Mouse (Mus musculus): ENCODE measurements around the gene Set. TPM values are rescaled to one million over a fixed set of nuclear protein-coding genes. Genes with fewer than 3 reads are reported as not detected.

Set gene
- total and polyA plus RNA-seq, 2 experiments from 2014 or later = 384 to 392 TPM

GRCm38 (mm10) chr2:30091521-30091920 lies 34.3 kb downstream of the Set start:
- TF ChIP-seq CTCF (IDR thresholded peaks at IDR 0.05; ENCODE audit: low read depth) = no peak
- no peak overlapping the region for H3K9ac ChIP-seq
- H3K36me3 ChIP-seq (ENCODE audit: insufficient read depth) = peaks cover 10% of the 10 kb centered on the region; the same call in 1 of the 2 replicates
- WGBS = 95% methylated on average over 12 of the region's 12 CpGs
- no peaks in the 10 kb centered on the region for H3K27me3 ChIP-seq (ENCODE audit: insufficient read depth, low read length)
- no peak overlapping the region for H3K4me3 ChIP-seq (ENCODE audit: low read depth, low read length)
- H3K4me2 ChIP-seq (ENCODE audit: low read depth) = no peak overlapping the region
- no peak overlapping the region for H3K27ac ChIP-seq (ENCODE audit: low read depth, low read length)
- no peaks in the 10 kb centered on the region for H3K4me1 ChIP-seq (ENCODE audit: insufficient read depth)
- no peak for ATAC-seq
- DNase-seq = no peak
- H3K9me3 ChIP-seq (ENCODE audit: low read length) = no peaks in the 10 kb centered on the region

- H3K4me2 ChIP-seq (ENCODE audit: low read depth) = peak overlapping the region; percentile 89; the same call in 1 of the 2 replicates
- H3K27ac ChIP-seq (ENCODE audit: low read depth, low read length) = no peak overlapping the region
- H3K9ac ChIP-seq = no peak overlapping the region
- no peaks in the 10 kb centered on the region for H3K27me3 ChIP-seq (ENCODE audit: insufficient read depth, low read length)
- 59% methylated on average over 6 of the region's 6 CpGs for WGBS
- H3K4me1 ChIP-seq (ENCODE audit: insufficient read depth) = no peaks in the 10 kb centered on the region
- DNase-seq (no peak), ATAC-seq (no peak)
- no peak for TF ChIP-seq CTCF (IDR thresholded peaks at IDR 0.05; ENCODE audit: low read depth)
- H3K4me3 ChIP-seq (ENCODE audit: low read depth, low read length) = no peak overlapping the region
- no peaks in the 10 kb centered on the region for H3K9me3 ChIP-seq (ENCODE audit: low read length)
- H3K36me3 ChIP-seq (ENCODE audit: insufficient read depth) = peaks cover 18% of the 10 kb centered on the region
These were observed 35.2 kb downstream of the Set start for GRCm38 (mm10) chr2:30092280-30092918.

- TF ChIP-seq CTCF (IDR thresholded peaks at IDR 0.05; ENCODE audit: low read depth) = no peak; the same call in 1 of the 2 replicates
- DNase-seq = peak; percentile 95
- 1% methylated on average over 51 of the region's 51 CpGs for WGBS
These were observed 36.5 kb downstream of the Set start, which contains the start of gene Zdhhc12 for GRCm38 (mm10) chr2:30093471-30094207. Gene Zdhhc12 (minus strand): TSS chr2:30093648.

GRCm38 (mm10) chr2:30094208-30094588 lies 37.0 kb downstream of the Set start:
- H3K27ac ChIP-seq (ENCODE audit: low read depth, low read length) = peak overlapping the region; percentile 47; the same call in 1 of the 2 replicates
- no peaks in the 10 kb centered on the region for H3K9me3 ChIP-seq (ENCODE audit: low read length)
- peak overlapping the region; percentile 59 for H3K9ac ChIP-seq
- H3K36me3 ChIP-seq (ENCODE audit: insufficient read depth) = peaks cover 32% of the 10 kb centered on the region
- H3K4me2 ChIP-seq (ENCODE audit: low read depth) = peak overlapping the region; percentile 89
- ATAC-seq (peak; percentile 7; the same call in 1 of the 2 replicates), DNase-seq (peak; percentile 57)
- H3K4me1 ChIP-seq (ENCODE audit: insufficient read depth) = no peaks in the 10 kb centered on the region
- TF ChIP-seq CTCF (IDR thresholded peaks at IDR 0.05; ENCODE audit: low read depth) = no peak
- peak overlapping the region; percentile 54 for H3K4me3 ChIP-seq (ENCODE audit: low read depth, low read length)
- WGBS = 2% methylated on average over 13 of the region's 13 CpGs
- H3K27me3 ChIP-seq (ENCODE audit: insufficient read depth, low read length) = no peaks in the 10 kb centered on the region

More at GRCm38 (mm10) chr2:30093471-30094207, 36.5 kb downstream of the Set start, which contains the start of gene Zdhhc12:
- H3K9me3 ChIP-seq (ENCODE audit: low read length) = no peaks in the 10 kb centered on the region
- no peaks in the 10 kb centered on the region for H3K4me1 ChIP-seq (ENCODE audit: insufficient read depth)
- peak; percentile 97 for ATAC-seq
- peak within 1 kb of the TSS; percentile 59 for H3K9ac ChIP-seq
- peak within 1 kb of the TSS; percentile 89 for H3K4me2 ChIP-seq (ENCODE audit: low read depth)
- no peaks in the 10 kb centered on the region for H3K27me3 ChIP-seq (ENCODE audit: insufficient read depth, low read length)
- H3K27ac ChIP-seq (ENCODE audit: low read depth, low read length) = peak within 1 kb of the TSS; percentile 47; the same call in 1 of the 2 replicates
- peaks cover 29% of the 10 kb centered on the region for H3K36me3 ChIP-seq (ENCODE audit: insufficient read depth)
- peak within 1 kb of the TSS; percentile 54 for H3K4me3 ChIP-seq (ENCODE audit: low read depth, low read length)

GRCm38 (mm10) chr2:30095882-30096527 lies 38.8 kb downstream of the Set start:
- Histone ChIP-seq H3K4me2 (ENCODE audit: low read depth) (no peak overlapping the region), H3K27me3 (ENCODE audit: insufficient read depth, low read length) (no peaks in the 10 kb centered on the region), H3K4me3 (ENCODE audit: low read depth, low read length) (no peak overlapping the region), H3K9me3 (ENCODE audit: low read length) (no peaks in the 10 kb centered on the region), H3K9ac (no peak overlapping the region), H3K27ac (ENCODE audit: low read depth, low read length) (no peak overlapping the region), H3K36me3 (ENCODE audit: insufficient read depth) (peaks cover 39% of the 10 kb centered on the region), H3K4me1 (ENCODE audit: insufficient read depth) (no peaks in the 10 kb centered on the region)
- 86% methylated on average over 2 of the region's 2 CpGs for WGBS
- ATAC-seq (no peak), DNase-seq (peak; percentile 46)
- TF ChIP-seq CTCF (IDR thresholded peaks at IDR 0.05; ENCODE audit: low read depth) = peak; percentile 70

- no peak overlapping the region for H3K4me3 ChIP-seq (ENCODE audit: low read depth, low read length)
- 72% methylated on average over 4 of the region's 4 CpGs for WGBS
- no peaks in the 10 kb centered on the region for H3K9me3 ChIP-seq (ENCODE audit: low read length)
- TF ChIP-seq CTCF (IDR thresholded peaks at IDR 0.05; ENCODE audit: low read depth) = no peak
- H3K4me1 ChIP-seq (ENCODE audit: insufficient read depth) = no peaks in the 10 kb centered on the region
- no peak overlapping the region for H3K4me2 ChIP-seq (ENCODE audit: low read depth)
- no peak for ATAC-seq
- no peaks in the 10 kb centered on the region for H3K27me3 ChIP-seq (ENCODE audit: insufficient read depth, low read length)
- no peak for DNase-seq
- H3K36me3 ChIP-seq (ENCODE audit: insufficient read depth) = peaks cover 75% of the 10 kb centered on the region
- H3K9ac ChIP-seq = no peak overlapping the region
- H3K27ac ChIP-seq (ENCODE audit: low read depth, low read length) = no peak overlapping the region
These were observed 43.0 kb downstream of the Set start for GRCm38 (mm10) chr2:30100214-30100613.

All from forebrain, postnatal 0 days (tissue).